Mouse (Mus musculus) small intestine, adult 2 months (tissue): ENCODE measurements around the gene Drd1.

ENCODE experiments used
- CTCF ChIP-seq: fragments of 200-500 bp; IDR thresholded peaks from 2 replicates; pipeline ENCODE4 v1.5.1; 2012; ENCODE audit warnings: low read depth, mild to moderate bottlenecking, control low read depth, inconsistent platforms, low read length, moderate library complexity, mixed read lengths; ENCODE audit not compliant: insufficient replicate concordance, insufficient read length; ENCODE audit errors: extremely low read depth
- POLR2A ChIP-seq: fragments of 200-500 bp; IDR thresholded peaks from 2 replicates; pipeline ENCODE4 v1.6.1; 2012; ENCODE audit warnings: low read depth, mild to moderate bottlenecking, control low read depth, inconsistent platforms, low read length, moderate library complexity

DNA sequence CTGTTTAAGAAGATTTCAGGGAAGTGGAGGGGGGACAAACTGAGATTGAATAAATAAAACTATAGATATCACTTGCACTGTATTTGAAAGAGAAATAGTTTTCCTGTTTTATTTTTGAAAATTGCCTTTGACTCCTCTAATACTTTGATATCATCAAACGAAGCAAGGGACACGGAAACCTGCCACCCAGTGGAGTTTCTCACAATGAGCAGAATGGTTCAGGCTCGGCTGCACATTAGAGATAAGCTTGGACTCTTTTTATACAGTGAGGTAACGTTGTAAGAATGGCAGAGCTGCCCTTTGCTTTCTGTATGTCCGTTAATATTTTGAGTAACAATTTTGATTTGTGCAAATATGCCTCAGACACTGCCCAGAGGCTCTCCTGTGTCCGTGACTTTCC is 36.2 kb upstream of the Drd1 start:
- TF ChIP-seq POLR2A: no peak
- TF ChIP-seq CTCF: no peak
